Mouse (Mus musculus) limb, embryonic 11.5 days (tissue): ENCODE measurements around the gene Rcl1. TPM values are rescaled to one million over a fixed set of nuclear protein-coding genes. Genes with fewer than 3 reads are reported as not detected.
A peak's percentile ranks its signal among the peaks of the same experiment; 100 is the strongest.

Experiments
- ATAC-seq: fragments of 200-750 bp; cut with Nextera tagmentation; 2 replicates; pipeline ENCODE4 v1.8.0; 2017; ENCODE audit warnings: low read depth; ENCODE audit not compliant: insufficient number of reproducible peaks, low FRiP score, low TSS enrichment
- DNase-seq: peaks from one replicate; pipeline ENCODE4 v3.0.0-alpha.2; 2015; ENCODE audit warnings: low spot score
- H3K27ac ChIP-seq: fragments of 300-500 bp; sonication (generic); replicated peaks from 2 replicates; pipeline ENCODE4 v1.5.1; 2014; ENCODE audit warnings: low read depth, mild to moderate bottlenecking, low read length
- H3K27me3 ChIP-seq: fragments of 300-500 bp; sonication (generic); 2 replicates; pipeline ENCODE4 v1.6.1; 2014; ENCODE audit warnings: mild to moderate bottlenecking, low read length, mixed read lengths; ENCODE audit not compliant: control insufficient read depth, insufficient read depth
- H3K36me3 ChIP-seq: fragments of 300-500 bp; sonication (generic); 2 replicates; pipeline ENCODE4 v1.6.1; 2014; ENCODE audit warnings: mild to moderate bottlenecking, low read length, moderate library complexity, mixed read lengths; ENCODE audit not compliant: control insufficient read depth, insufficient read depth
- H3K4me1 ChIP-seq: fragments of 300-500 bp; sonication (generic); 2 replicates; pipeline ENCODE4 v1.6.1; 2014; ENCODE audit warnings: low read length, mixed read lengths; ENCODE audit not compliant: control insufficient read depth, insufficient read depth
- H3K4me2 ChIP-seq: fragments of 300-500 bp; sonication (generic); 2 replicates; pipeline ENCODE4 v1.6.1; 2014; ENCODE audit warnings: low read depth, mild to moderate bottlenecking, moderate library complexity; ENCODE audit not compliant: severe bottlenecking
- H3K4me3 ChIP-seq: fragments of 300-500 bp; sonication (generic); 2 replicates; pipeline ENCODE4 v1.5.1; 2014; ENCODE audit warnings: low read depth, low read length
- H3K9ac ChIP-seq: fragments of 300-500 bp; sonication (generic); 2 replicates; pipeline ENCODE4 v1.6.1; 2014; ENCODE audit warnings: mild to moderate bottlenecking, low read length
- H3K9me3 ChIP-seq: fragments of 300-500 bp; sonication (generic); 2 replicates; pipeline ENCODE4 v1.6.1; 2016; ENCODE audit warnings: low read length; ENCODE audit not compliant: control insufficient read depth
- WGBS: fragments of 180-500 bp; shearing (Covaris S2); extraction: QIAGEN DNeasy Blood & Tissue Kit; methylation state at CpG from one replicate; pipeline ENCODE4 v1.1.7; 2014; 5-methylcytosine and 5-hydroxymethylcytosine counted together
- polyA plus RNA-seq: library from polyadenylated mRNA; unstranded; fragments of >200 nt; fragmentation: Nextera tagmentation; extraction: Ambion mirVana; gene quantifications from 2 replicates; pipeline ENCODE4 v1.2.1, GENCODE M21; 2014

Rcl1 gene
- polyA plus RNA-seq: 68.3 and 73.4 TPM in 2 replicates

DNA sequence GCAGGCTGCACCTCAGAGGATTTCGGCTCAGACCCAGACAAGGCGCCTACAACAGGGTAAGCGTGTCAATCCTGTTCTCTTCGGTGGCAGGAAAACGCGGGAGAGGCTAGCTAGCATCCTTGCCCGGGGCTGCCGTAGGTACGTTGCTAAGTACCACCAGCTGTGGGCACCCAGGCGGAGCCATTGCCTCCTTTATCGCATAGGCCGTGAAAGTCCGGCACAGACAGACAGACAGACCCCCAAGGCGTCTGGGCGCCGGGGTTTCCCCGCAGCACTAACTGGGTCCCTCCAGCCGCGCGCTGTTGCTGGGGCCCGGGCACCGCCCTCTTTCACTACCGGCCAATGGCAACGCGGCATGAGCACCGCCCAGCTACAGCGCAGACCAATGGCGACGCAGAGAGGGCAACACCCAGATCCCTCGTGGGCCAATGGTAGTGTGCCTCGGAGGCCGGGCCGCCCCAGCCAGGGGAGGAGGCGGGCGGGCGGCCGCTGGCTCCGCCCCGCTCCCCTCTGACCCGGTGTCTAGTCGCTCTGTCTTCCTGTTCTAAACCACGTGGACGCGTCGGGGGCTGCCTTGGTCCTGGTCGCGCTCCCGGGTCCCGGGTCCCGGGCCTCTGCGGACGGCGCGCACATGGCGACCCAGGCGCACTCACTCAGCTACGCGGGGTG lies at the start of gene Rcl1:
Gene Rcl1, plus strand, starts transcription at position 502 of the 669 bp plus-strand sequence.
- H3K27ac ChIP-seq: peak within 1 kb of the TSS; percentile 56; the same call in 1 of the 2 replicates
- H3K36me3 ChIP-seq: peaks cover 5% of the 10 kb centered on the region; the same call in 1 of the 2 replicates
- ATAC-seq: peak; percentile 100
- WGBS: under 1% methylated on average over 53 of the region's 58 CpGs
- peak; percentile 96 for DNase-seq
- peak within 1 kb of the TSS; percentile 72 for H3K4me2 ChIP-seq
- no peaks in the 10 kb centered on the region for H3K27me3 ChIP-seq
- peak within 1 kb of the TSS; percentile 86 for H3K4me3 ChIP-seq
- H3K9me3 ChIP-seq: no peaks in the 10 kb centered on the region
- 0 out of 2 replicates have a peak, but pooled peaks cover 5% of the 10 kb centered on the region for H3K4me1 ChIP-seq
- peak within 1 kb of the TSS; percentile 76 for H3K9ac ChIP-seq

DNA sequence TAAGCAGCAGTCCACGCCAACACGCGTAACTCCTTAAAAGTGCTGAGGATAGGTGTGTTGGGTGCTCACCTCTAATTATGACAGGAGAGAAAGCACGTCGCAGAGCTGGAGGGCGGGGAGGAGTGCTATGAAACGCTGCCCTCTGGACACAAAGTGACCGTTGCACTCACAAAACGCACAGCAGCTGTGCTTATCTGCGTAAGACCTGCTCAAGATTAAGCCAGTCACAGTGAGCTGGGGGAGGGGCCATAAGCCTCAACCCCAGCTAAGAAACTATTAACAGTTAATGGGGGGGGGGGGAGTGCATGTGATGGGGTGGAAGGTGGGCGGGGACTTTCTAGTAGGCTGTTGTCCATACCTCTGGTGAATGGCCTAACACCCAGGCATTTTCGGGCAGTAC lies 48.4 kb upstream of the Rcl1 start:
- Histone ChIP-seq H3K4me1 (0 out of 2 replicates have a peak, but pooled peaks cover 4% of the 10 kb centered on the region), H3K36me3 (no peaks in the 10 kb centered on the region), H3K27ac (no peak overlapping the region), H3K9ac (no peak overlapping the region), H3K4me2 (no peak overlapping the region), H3K4me3 (no peak overlapping the region), H3K27me3 (no peaks in the 10 kb centered on the region), H3K9me3 (no peaks in the 10 kb centered on the region)
- 88% methylated on average over 12 of the region's 12 CpGs for WGBS
- ATAC-seq (no peak), DNase-seq (no peak)

DNA sequence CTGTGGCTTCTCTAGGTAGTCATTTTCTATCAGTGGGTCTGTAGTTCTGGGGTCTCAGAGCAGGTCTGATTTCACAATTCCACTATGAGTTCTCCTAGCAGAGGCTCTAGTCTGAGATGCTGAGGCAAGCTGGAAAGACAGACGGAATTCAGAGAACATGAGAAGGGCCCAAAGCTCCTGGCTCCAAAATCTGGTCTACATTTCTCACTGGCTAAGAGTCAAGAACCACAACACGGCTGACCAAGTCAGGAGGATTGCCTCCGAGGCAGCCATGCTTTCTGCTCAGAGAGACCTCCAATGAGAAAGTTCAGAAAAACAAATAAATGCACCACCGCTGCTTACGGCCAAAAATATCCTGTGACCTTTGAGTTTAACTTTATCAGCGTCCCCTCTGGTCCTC lies 46.6 kb upstream of the Rcl1 start:
- H3K27me3 ChIP-seq: no peaks in the 10 kb centered on the region
- WGBS: 83% methylated on average over 6 of the region's 6 CpGs
- no peak for ATAC-seq

DNA sequence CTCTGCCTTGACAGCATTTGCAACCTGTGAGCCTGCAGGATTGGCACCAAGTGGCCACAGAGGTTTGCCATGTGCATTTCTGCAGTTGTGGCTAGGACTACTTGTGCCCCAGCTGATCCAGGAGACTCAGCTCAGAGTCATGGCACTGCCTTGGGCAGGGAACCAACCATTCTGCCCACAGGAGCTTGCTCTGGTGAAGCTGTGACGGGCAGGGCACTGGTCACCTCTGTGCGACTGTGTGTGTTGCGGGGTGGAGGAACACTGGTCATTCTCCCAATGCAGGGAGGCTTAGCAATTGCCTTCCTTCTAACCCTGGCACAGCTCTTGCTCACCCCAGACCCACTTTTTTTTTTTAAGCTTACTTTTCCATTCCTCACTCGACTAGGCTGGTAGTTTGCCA lies 45.7 kb upstream of the Rcl1 start:
- no peaks in the 10 kb centered on the region for H3K4me1 ChIP-seq
- H3K9me3 ChIP-seq: no peaks in the 10 kb centered on the region
- no peak overlapping the region for H3K4me2 ChIP-seq
- no peaks in the 10 kb centered on the region for H3K27me3 ChIP-seq
- no peak overlapping the region for H3K9ac ChIP-seq
- no peak for DNase-seq
- H3K36me3 ChIP-seq: no peaks in the 10 kb centered on the region
- H3K4me3 ChIP-seq: no peak overlapping the region
- 85% methylated on average over 4 of the region's 4 CpGs for WGBS
- no peak for ATAC-seq
- no peak overlapping the region for H3K27ac ChIP-seq

More for the DNA sequence above, 46.6 kb upstream of the Rcl1 start:
- DNase-seq: no peak
- Histone ChIP-seq H3K9ac (no peak overlapping the region), H3K4me2 (no peak overlapping the region), H3K4me1 (no peaks in the 10 kb centered on the region), H3K27ac (no peak overlapping the region), H3K9me3 (no peaks in the 10 kb centered on the region), H3K36me3 (no peaks in the 10 kb centered on the region), H3K4me3 (no peak overlapping the region)

DNA sequence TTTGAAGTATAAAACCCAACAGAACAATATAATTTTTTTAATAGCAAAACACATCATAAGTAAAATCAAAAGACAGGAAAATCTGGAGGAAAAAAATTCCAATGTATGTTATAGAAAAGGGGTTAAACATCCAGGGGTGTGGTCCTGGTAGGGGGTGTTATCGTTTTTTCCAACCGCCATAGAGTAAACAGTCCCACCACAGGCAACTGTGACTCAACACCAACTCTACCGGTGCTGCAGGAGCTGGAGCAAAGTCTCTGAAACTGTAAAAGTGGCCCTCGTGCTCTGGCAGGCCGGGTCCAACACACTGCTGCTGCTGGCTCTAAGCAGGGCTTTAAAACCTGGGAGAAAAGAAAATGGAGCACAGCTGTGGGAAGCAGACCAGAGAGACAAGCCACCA lies 42.4 kb upstream of the Rcl1 start:
- 83% methylated on average over 5 of the region's 5 CpGs for WGBS
- Histone ChIP-seq H3K9ac (no peak overlapping the region), H3K4me2 (no peak overlapping the region), H3K27me3 (no peaks in the 10 kb centered on the region), H3K4me3 (no peak overlapping the region), H3K36me3 (no peaks in the 10 kb centered on the region), H3K27ac (no peak overlapping the region), H3K9me3 (no peaks in the 10 kb centered on the region), H3K4me1 (no peaks in the 10 kb centered on the region)
- ATAC-seq (no peak), DNase-seq (no peak)

DNA sequence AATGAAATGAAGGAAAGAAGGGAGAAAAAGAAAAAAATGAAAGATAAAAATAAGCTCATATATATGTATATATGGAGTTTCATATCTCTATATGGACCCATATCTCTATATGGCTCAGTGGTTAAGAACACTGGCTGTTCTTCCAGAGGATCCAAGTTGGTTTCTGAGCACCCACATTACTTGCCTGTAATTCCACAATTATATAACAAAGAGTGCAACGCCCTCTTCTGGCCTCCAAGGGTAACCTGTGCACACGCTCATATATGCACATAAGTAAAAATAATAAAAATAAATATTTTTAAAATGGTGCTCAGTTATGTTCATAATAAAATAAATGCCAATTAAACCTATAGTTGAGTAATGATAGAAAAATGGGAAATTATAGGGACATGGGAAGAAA lies 41.5 kb upstream of the Rcl1 start:
- Histone ChIP-seq H3K27ac (no peak overlapping the region), H3K4me3 (no peak overlapping the region), H3K36me3 (no peaks in the 10 kb centered on the region), H3K9me3 (no peaks in the 10 kb centered on the region), H3K27me3 (no peaks in the 10 kb centered on the region), H3K4me2 (no peak overlapping the region), H3K9ac (no peak overlapping the region), H3K4me1 (no peaks in the 10 kb centered on the region)
- DNase-seq: no peak
- 82% methylated on average over 2 of the region's 2 CpGs for WGBS
- no peak for ATAC-seq

DNA sequence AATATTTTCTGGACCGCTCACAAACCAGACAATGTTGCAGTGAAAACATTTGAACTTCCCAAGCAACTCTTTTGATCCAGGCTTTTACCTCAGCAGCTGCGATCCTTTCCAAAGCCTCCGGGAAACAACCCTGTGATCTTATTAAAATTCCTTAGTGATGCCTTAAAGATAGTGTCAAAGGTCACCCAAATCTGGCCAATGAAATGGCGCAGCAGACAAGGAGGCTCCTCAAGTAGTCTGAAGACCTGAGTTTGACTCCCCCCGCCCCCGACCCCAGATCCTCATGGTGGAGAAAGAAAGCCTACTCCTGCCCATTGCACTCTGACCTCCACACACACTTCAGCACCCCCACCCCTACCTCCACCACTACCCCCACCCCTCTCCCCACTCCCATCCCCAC lies 40.9 kb upstream of the Rcl1 start:
- Histone ChIP-seq H3K9ac (no peak overlapping the region), H3K27me3 (no peaks in the 10 kb centered on the region), H3K9me3 (no peaks in the 10 kb centered on the region), H3K27ac (no peak overlapping the region), H3K4me2 (no peak overlapping the region), H3K4me3 (no peak overlapping the region), H3K36me3 (no peaks in the 10 kb centered on the region), H3K4me1 (no peaks in the 10 kb centered on the region)
- 20% methylated on average over 6 of the region's 6 CpGs for WGBS
- no peak for DNase-seq
- ATAC-seq: 0 out of 2 replicates have a peak, but pooled peaks have one; percentile 8

DNA sequence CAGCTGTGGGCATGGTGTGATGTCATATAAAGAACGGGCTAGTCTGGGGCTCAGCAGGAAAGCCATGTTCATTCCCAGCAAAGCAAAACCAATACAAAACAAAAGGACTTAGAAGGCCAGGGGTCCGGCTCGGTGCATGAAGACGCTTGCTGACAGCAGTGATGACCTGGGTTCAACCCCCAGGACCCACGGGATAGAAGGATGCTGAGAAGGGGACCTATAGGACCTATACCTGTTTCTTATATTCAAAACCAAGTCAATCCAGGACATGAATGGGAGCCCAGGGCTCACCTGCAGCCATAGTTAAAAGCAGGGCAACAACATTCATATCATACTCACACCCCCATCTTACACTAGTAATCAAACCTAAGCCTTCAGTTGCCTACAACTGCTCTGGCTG lies 38.2 kb upstream of the Rcl1 start:
- no peaks in the 10 kb centered on the region for H3K36me3 ChIP-seq
- H3K27me3 ChIP-seq: no peaks in the 10 kb centered on the region
- H3K9me3 ChIP-seq: no peaks in the 10 kb centered on the region
- DNase-seq (no peak), ATAC-seq (no peak)
- no peak overlapping the region for H3K9ac ChIP-seq
- no peak overlapping the region for H3K4me2 ChIP-seq
- no peak overlapping the region for H3K4me3 ChIP-seq
- H3K27ac ChIP-seq: no peak overlapping the region
- no peaks in the 10 kb centered on the region for H3K4me1 ChIP-seq
- 81% methylated on average over 5 of the region's 5 CpGs for WGBS
